Mouse (Mus musculus) mouse embryonic stem cell (cell line): ENCODE data around the gene Sec31b.

ENCODE experiments used
- in situ Hi-C, 2 experiments: fragments of 300-500 bp; cut with MboI; formaldehyde crosslinking; loops; 1 replicate in 1 of 2; 3 replicates in 1 of 2; pipeline ENCODE4 v1.14.3; 2019 to 2020; ENCODE audit warnings: low sequenced_read_pairs in 2 of 2, low pct_unique_long_range_greater_than_20kb in 1 of 2, mixed read lengths in 1 of 2; ENCODE audit not compliant: unreplicated experiment in 1 of 2

Gene Sec31b

GRCm38 (mm10) chr19:44544372-44544771 is 1.3 kb downstream of the Sec31b start:
- in situ Hi-C loops = no loop called here

GRCm38 (mm10) chr19:44542694-44543178 is 2.9 kb downstream of the Sec31b start:
- in situ Hi-C loops = no loop called here

- in situ Hi-C loops = no loop called here
Observed at GRCm38 (mm10) chr19:44537416-44537815, 8.2 kb downstream of the Sec31b start.

- in situ Hi-C loops = no loop called here
Observed at GRCm38 (mm10) chr19:44535376-44535775, 10.3 kb downstream of the Sec31b start.

GRCm38 (mm10) chr19:44530018-44530417 is 15.6 kb downstream of the Sec31b start:
- in situ Hi-C loops = no loop called here

- in situ Hi-C loops = no loop called here
Observed at GRCm38 (mm10) chr19:44525551-44526205, 20.0 kb downstream of the Sec31b start.

- in situ Hi-C loops = no loop called here
Observed at GRCm38 (mm10) chr19:44519152-44519551, 26.5 kb downstream of the Sec31b start.

- in situ Hi-C loops = no loop called here
Observed at GRCm38 (mm10) chr19:44517996-44518768, 27.5 kb downstream of the Sec31b start.

- in situ Hi-C loops = no loop called here
Observed at GRCm38 (mm10) chr19:44515769-44516168, 29.9 kb downstream of the Sec31b start.

GRCm38 (mm10) chr19:44514521-44515451 is 30.9 kb downstream of the Sec31b start:
- in situ Hi-C loops = no loop called here

- in situ Hi-C loops = no loop called here
Observed at GRCm38 (mm10) chr19:44513921-44514482, 31.7 kb downstream of the Sec31b start.

- in situ Hi-C loops = no loop called here
Observed at GRCm38 (mm10) chr19:44513054-44513833, 32.4 kb downstream of the Sec31b start.

GRCm38 (mm10) chr19:44512601-44513000 is 33.1 kb downstream of the Sec31b start:
- in situ Hi-C loops = no loop called here

- in situ Hi-C loops = no loop called here
Observed at GRCm38 (mm10) chr19:44511451-44512231, 34.0 kb downstream of the Sec31b start.

GRCm38 (mm10) chr19:44510534-44511175 is 35.0 kb downstream of the Sec31b start:
- in situ Hi-C loops = no loop called here

GRCm38 (mm10) chr19:44502741-44503140 is 42.9 kb downstream of the Sec31b start:
- in situ Hi-C loops = no loop called here

GRCm38 (mm10) chr19:44501925-44502324 is 43.7 kb downstream of the Sec31b start:
- in situ Hi-C loops = no loop called here
